Mouse (Mus musculus) intestine, postnatal 0 days (tissue): Measurements from ENCODE around the gene D630003M21Rik. TPM values are rescaled to one million over a fixed set of nuclear protein-coding genes. Genes with fewer than 3 reads are reported as not detected.

Source experiments
- ATAC-seq: fragments of 200-750 bp; cut with Nextera tagmentation; 2 replicates; pipeline ENCODE4 v1.8.0; 2017; ENCODE audit warnings: mild to moderate bottlenecking, moderate TSS enrichment, moderate library complexity
- H3K27ac ChIP-seq: fragments of 300-500 bp; sonication (generic); 2 replicates; pipeline ENCODE4 v1.5.1; 2014; ENCODE audit warnings: mild to moderate bottlenecking, low read depth, low read length, moderate library complexity
- H3K27me3 ChIP-seq: fragments of 300-500 bp; sonication (generic); replicated peaks from 2 replicates; pipeline ENCODE4 v1.6.1; 2014; ENCODE audit warnings: low read length, mixed read lengths; ENCODE audit not compliant: control insufficient read depth, insufficient read depth
- H3K36me3 ChIP-seq: fragments of 300-500 bp; sonication (generic); 2 replicates; pipeline ENCODE4 v1.6.1; 2014; ENCODE audit warnings: mild to moderate bottlenecking, moderate library complexity; ENCODE audit not compliant: control insufficient read depth, insufficient read depth
- H3K4me1 ChIP-seq: fragments of 300-500 bp; sonication (generic); replicated peaks from 2 replicates; pipeline ENCODE4 v1.6.1; 2014; ENCODE audit warnings: antibody characterized with exemption, low read length, mixed read lengths; ENCODE audit not compliant: control insufficient read depth, insufficient read depth
- H3K4me2 ChIP-seq: fragments of 300-500 bp; sonication (generic); replicated peaks from 2 replicates; pipeline ENCODE4 v1.6.1; 2014; ENCODE audit warnings: low read depth, mild to moderate bottlenecking, moderate library complexity
- H3K4me3 ChIP-seq: fragments of 300-500 bp; sonication (generic); 2 replicates; pipeline ENCODE4 v1.5.1; 2014; ENCODE audit warnings: low read depth, low read length
- H3K9ac ChIP-seq: fragments of 300-500 bp; sonication (generic); 2 replicates; pipeline ENCODE4 v1.6.1; 2014; ENCODE audit warnings: mild to moderate bottlenecking, low read depth, low read length
- H3K9me3 ChIP-seq: fragments of 300-500 bp; sonication (generic); 2 replicates; pipeline ENCODE4 v1.6.1; 2016; ENCODE audit warnings: mixed run types; ENCODE audit not compliant: control insufficient read depth
- CTCF ChIP-seq: sonication (generic); IDR thresholded peaks from 2 replicates; pipeline ENCODE4 v1.5.1; 2016; ENCODE audit warnings: low read depth, mild to moderate bottlenecking, control low read depth, antibody characterized with exemption, moderate library complexity
- WGBS: fragments of 180-500 bp; shearing (Covaris S2); extraction: QIAGEN DNeasy Blood & Tissue Kit; methylation state at CpG from one replicate; pipeline ENCODE4 v1.1.7; 2014; 5-methylcytosine and 5-hydroxymethylcytosine counted together
- polyA plus RNA-seq: library from polyadenylated mRNA; unstranded; fragments of >200 nt; fragmentation: Nextera tagmentation; extraction: Ambion mirVana; gene quantifications from 2 replicates; pipeline ENCODE4 v1.2.1, GENCODE M21; 2015

D630003M21Rik gene
- polyA plus RNA-seq, 1 experiment from 2014 or later, result 0.76 TPM

DNA sequence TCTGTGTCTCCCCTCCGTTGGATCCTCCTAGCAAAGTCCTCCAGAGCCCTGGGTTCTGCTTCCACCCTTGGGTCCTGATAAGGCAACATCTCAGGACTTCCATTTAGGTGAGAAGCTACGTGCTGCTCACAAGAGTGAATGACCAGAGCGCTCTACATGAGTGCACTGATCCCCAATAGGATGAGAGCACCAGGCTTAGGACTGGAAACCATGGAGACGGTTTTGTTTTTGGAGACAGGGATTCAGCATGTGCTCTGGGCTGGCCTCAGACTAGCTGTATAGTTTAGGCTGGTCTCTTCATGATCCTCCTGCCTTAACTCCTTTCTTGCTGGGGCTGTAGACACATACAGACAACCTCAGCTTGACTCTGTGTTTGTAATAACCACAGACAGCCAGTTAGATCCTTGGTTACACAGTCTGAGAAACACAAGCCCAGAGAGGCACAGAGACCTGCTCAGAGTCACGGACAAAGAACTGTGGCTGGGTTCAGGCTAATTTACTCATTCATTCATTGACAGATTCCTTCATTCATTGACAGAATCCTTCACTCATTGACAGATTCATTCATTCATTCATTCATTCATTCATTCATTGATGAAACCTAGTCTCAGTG, 12.2 kb upstream of the D630003M21Rik start:
- Histone ChIP-seq H3K4me2 (no peak overlapping the region), H3K36me3 (no peaks in the 10 kb centered on the region), H3K4me1 (no peaks in the 10 kb centered on the region), H3K9ac (no peak overlapping the region), H3K4me3 (no peak overlapping the region), H3K9me3 (no peaks in the 10 kb centered on the region), H3K27ac (no peak overlapping the region), H3K27me3 (no peaks in the 10 kb centered on the region)
- no peak for TF ChIP-seq CTCF
- 68% methylated on average over 5 of the region's 5 CpGs for WGBS
- ATAC-seq, result no peak

DNA sequence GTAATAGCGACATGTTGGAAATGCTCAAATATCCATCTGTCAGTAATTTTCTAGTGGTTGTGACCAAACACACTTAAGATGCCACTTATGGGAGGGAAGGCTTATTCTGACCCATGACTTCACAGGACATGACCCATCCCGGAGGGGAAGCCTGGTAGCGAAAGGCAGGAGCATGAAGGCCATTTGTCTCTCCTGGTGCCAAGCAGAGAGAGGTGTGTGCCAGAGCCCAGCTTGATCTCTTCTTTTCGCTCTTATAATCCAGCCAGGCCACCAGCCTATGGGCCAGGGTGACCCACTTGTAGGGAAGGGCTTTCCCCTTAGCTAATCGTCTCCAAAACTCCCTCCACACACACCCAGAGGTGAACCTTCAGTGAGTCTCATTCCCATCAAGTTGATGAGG, 9.1 kb upstream of the D630003M21Rik start:
- no peak for ATAC-seq
- Histone ChIP-seq H3K4me1 (no peaks in the 10 kb centered on the region), H3K9me3 (no peaks in the 10 kb centered on the region), H3K9ac (no peak overlapping the region), H3K4me3 (no peak overlapping the region), H3K27ac (no peak overlapping the region), H3K36me3 (no peaks in the 10 kb centered on the region), H3K27me3 (no peaks in the 10 kb centered on the region), H3K4me2 (no peak overlapping the region)
- WGBS, result 87% methylated on average over 5 of the region's 5 CpGs
- TF ChIP-seq CTCF, result no peak

DNA sequence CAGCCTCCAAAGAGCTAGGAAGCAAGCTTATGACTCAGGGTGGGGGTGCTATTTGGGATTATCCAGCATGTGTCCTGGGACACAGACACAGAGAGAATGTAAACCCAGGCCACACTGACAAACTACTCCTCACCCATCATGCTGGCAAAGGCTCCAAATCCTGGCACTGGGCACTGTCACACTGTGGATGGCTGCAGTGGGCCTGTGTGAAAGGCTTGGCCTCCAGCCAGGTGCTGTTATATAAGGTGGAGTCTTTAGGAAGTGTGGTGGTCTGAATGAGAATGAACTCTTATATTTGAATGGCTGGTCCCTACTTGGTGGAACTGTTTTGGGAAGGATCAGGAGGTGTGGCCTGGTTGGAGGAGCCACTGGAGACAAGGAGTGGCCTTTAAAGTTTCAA, 7.7 kb upstream of the D630003M21Rik start:
- no peak for ATAC-seq
- H3K9ac ChIP-seq, result no peak overlapping the region
- no peak overlapping the region for H3K4me2 ChIP-seq
- H3K36me3 ChIP-seq, result no peaks in the 10 kb centered on the region
- H3K4me3 ChIP-seq, result no peak overlapping the region
- no peaks in the 10 kb centered on the region for H3K27me3 ChIP-seq
- H3K27ac ChIP-seq, result no peak overlapping the region
- no peaks in the 10 kb centered on the region for H3K4me1 ChIP-seq
- TF ChIP-seq CTCF, result no peak
- H3K9me3 ChIP-seq, result no peaks in the 10 kb centered on the region

DNA sequence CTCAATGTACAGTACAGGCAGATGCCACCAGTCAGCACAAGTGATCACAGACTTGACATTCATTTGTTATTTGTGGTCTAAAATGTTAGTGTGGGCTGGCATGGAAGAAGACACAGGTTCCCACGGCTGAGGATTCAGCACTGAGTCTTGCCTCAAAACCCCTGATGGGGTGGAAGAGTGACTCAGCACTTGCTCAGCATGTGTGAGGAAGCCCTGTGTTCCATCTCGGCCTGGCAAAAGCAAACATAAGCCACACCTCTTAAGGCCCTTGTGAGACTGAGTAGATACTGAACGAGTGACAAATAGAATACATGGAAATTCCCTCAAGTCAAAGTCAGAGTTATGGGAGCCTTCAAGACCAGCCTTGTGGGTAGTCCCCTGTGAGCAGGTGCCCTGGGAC, 4.1 kb upstream of the D630003M21Rik start:
- Histone ChIP-seq H3K27me3 (no peaks in the 10 kb centered on the region), H3K4me3 (no peak overlapping the region), H3K9me3 (no peaks in the 10 kb centered on the region), H3K4me1 (0 out of 2 replicates have a peak, but pooled peaks cover 3% of the 10 kb centered on the region), H3K36me3 (no peaks in the 10 kb centered on the region), H3K27ac (no peak overlapping the region), H3K4me2 (no peak overlapping the region), H3K9ac (no peak overlapping the region)
- 47% methylated on average over 3 of the region's 3 CpGs for WGBS
- ATAC-seq, result no peak
- TF ChIP-seq CTCF, result no peak

DNA sequence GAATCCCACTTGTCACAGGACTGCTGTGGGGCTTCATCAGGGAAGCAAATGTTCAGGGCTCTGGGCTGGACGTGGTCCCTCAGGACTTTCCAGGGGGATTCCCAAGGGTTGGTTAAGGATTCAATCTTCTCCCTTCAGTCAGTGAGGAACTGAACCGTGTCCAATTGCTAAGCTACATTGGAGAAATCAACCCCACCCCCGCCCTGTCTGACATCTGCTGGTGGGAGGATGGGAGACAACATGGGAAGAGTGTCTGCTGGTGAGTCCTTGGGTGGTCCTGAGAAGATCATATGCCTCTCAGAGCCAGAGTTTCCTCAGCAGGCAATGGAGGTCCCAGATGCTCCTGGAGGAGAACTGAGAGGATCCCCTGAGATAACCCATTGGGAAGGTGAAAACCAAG, 3.4 kb upstream of the D630003M21Rik start:
- H3K4me3 ChIP-seq, result no peak overlapping the region
- 57% methylated on average over 3 of the region's 3 CpGs for WGBS
- H3K27ac ChIP-seq, result no peak overlapping the region
- no peak overlapping the region for H3K4me2 ChIP-seq
- H3K36me3 ChIP-seq, result no peaks in the 10 kb centered on the region
- no peaks in the 10 kb centered on the region for H3K9me3 ChIP-seq
- H3K4me1 ChIP-seq, result 0 out of 2 replicates have a peak, but pooled peaks cover 3% of the 10 kb centered on the region
- no peak for TF ChIP-seq CTCF
- no peak for ATAC-seq
- H3K27me3 ChIP-seq, result no peaks in the 10 kb centered on the region
- no peak overlapping the region for H3K9ac ChIP-seq

DNA sequence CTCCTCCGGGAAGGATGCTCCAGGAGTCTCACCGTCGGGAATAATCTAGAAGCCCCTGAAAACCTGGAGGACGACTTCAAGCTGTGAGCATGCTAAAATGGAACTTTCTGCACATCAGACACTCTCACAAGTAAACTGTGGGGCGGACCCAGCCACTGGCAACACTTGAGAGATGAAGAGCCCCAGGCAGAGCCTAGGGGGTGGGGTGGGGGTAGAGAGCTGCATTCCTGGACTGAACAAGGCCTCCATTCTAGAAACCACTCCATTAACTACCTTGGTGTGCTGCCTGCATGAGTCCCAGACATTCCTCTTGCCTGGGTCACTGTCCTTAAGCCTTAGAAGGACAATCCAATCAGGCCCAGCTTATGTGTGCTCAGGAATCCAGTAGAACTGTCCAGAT, 2.0 kb upstream of the D630003M21Rik start:
- H3K4me3 ChIP-seq, result no peak overlapping the region
- TF ChIP-seq CTCF, result no peak
- ATAC-seq, result no peak
- no peak overlapping the region for H3K9ac ChIP-seq
- 56% methylated on average over 5 of the region's 5 CpGs for WGBS
- no peaks in the 10 kb centered on the region for H3K9me3 ChIP-seq
- no peak overlapping the region for H3K27ac ChIP-seq
- 0 out of 2 replicates have a peak, but pooled peaks cover 3% of the 10 kb centered on the region for H3K4me1 ChIP-seq
- H3K4me2 ChIP-seq, result no peak overlapping the region
- H3K27me3 ChIP-seq, result no peaks in the 10 kb centered on the region
- H3K36me3 ChIP-seq, result no peaks in the 10 kb centered on the region

DNA sequence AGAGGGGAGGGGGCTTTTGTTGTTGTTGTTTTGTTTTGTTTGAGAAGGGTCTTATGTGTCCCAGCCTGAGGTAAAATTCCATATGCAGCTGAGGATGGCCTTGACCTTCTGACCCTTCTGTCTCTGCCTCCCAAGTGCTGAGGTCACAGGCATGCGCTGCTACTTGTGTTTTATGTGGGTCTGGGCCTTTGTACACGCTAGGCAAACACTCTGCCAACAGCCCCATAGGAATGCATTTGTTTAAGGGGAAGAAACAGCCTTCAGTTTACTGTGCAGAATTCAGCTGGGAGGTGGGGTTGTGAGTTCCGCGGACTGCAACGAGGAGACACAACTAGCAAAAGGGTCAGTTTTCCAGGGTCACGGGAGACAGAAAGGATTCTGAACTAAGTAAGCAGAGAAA, 1.6 kb upstream of the D630003M21Rik start:
- no peak overlapping the region for H3K9ac ChIP-seq
- no peaks in the 10 kb centered on the region for H3K27me3 ChIP-seq
- H3K27ac ChIP-seq, result no peak overlapping the region
- 0 out of 2 replicates have a peak, but pooled peaks cover 3% of the 10 kb centered on the region for H3K4me1 ChIP-seq
- no peaks in the 10 kb centered on the region for H3K9me3 ChIP-seq
- no peak overlapping the region for H3K4me2 ChIP-seq
- no peak for TF ChIP-seq CTCF
- ATAC-seq, result no peak
- WGBS, result 56% methylated on average over 6 of the region's 6 CpGs
- H3K4me3 ChIP-seq, result no peak overlapping the region
- H3K36me3 ChIP-seq, result no peaks in the 10 kb centered on the region
